Mouse (Mus musculus) mouse embryonic stem cell (cell line): ENCODE results near the gene Plxnb3.
"Not testable (repeated sequence)": the region's sequence is repeated elsewhere in the genome, so short reads cannot be mapped to it uniquely, and the experiment has no call there.

ENCODE experiments used
- in situ Hi-C, 2 experiments: fragments of 300-500 bp; cut with MboI; formaldehyde crosslinking; loops; 1 replicate in 1 of 2; 3 replicates in 1 of 2; pipeline ENCODE4 v1.14.3; 2019 to 2020; ENCODE audit warnings: low sequenced_read_pairs in 2 of 2, low pct_unique_long_range_greater_than_20kb in 1 of 2, mixed read lengths in 1 of 2; ENCODE audit not compliant: unreplicated experiment in 1 of 2

The Plxnb3 gene

GRCm38 (mm10) chrX:73756334-73757140 is at the start of gene Plxnb3:
TSS of gene Plxnb3 (plus strand) at chrX:73757090.
- in situ Hi-C loops: no loop called here

DNA sequence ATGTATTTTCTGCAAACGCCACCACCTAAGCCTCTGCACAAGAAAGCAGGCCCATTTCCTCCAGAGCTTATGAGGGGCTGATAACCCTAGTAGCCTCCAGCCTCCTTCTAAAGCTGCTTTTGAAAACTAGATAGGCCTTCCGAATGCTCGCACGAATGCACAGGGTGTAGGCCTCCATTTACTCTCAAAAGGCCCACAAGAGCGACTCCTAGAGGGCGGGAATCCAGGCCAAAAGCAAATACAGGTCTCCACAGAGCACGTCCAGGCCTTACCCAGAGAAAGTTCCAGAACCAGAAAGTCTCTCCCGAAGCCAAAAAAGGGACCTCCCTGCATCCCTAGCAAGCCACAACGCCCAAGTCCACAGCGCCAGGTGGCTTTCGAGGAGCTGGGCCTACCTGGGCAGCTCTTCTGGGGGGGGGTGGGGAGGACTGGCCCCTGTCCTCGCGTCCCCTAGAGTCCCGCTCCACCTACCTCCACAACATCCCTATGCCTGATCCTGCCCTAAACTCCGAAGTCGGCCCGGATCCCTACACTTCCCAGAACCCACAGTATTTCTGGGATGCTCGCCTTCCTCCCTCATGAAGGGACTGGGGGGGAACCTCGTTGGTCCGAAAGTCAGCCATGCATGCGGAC is 41.3 kb upstream of the Plxnb3 start:
- in situ Hi-C loops: no loop called here

GRCm38 (mm10) chrX:73716109-73716661 is 40.7 kb upstream of the Plxnb3 start, which contains the start of the genes Bcap31 and Abcd1:
TSS of gene Bcap31 (minus strand) at chrX:73716175.
TSS of gene Abcd1 (plus strand) at chrX:73716597.
- in situ Hi-C loops: no loop called here

DNA sequence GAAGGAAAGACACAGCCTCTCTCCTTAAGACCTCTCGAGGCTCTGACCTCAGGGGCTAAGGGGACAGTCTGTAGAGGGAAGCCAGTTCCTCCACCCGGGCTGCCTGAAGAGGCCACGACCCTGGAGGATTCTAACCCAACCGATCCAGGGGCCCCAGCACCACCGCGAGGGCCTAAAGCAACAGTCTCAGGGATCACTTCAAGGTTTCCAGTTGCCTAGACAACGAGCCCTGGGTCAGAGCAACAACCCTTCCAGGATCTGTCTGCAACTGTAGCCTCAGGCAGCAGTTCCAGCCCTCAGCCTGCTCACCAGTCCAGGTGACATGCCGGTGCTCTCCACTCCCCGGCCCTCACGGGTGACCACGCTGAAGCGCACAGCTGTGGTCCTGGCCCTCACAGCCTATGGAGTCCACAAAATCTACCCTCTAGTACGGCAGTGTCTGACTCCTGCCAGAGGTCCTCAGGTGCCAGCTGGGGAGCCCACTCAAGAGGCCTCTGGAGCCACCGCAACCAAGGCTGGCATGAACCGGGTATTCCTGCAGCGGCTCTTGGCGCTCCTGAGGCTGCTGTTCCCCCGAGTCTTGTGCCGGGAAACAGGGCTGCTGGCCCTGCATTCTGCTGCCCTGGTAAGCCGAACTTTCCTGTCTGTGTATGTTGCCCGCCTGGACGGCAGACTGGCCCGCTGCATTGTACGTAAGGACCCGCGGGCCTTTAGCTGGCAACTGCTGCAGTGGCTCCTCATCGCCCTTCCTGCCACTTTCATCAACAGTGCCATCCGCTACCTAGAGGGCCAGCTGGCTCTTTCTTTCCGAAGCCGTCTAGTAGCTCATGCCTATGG is 40.0 kb upstream of the Plxnb3 start:
- in situ Hi-C loops: no loop called here

DNA sequence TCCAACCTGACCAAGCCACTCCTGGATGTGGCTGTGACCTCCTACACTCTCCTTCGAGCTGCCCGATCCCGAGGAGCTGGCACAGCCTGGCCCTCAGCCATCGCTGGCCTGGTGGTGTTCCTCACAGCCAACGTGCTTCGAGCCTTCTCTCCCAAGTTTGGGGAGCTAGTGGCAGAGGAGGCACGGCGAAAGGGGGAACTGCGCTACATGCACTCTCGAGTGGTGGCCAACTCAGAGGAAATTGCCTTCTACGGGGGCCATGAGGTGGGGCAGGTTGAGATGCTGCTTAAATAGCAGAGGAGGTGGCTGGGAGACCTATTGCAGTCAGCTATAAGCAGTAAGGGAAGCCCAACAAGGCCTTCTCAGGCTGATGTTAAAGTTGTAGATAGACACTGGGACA is 39.2 kb upstream of the Plxnb3 start:
- in situ Hi-C loops: no loop called here

DNA sequence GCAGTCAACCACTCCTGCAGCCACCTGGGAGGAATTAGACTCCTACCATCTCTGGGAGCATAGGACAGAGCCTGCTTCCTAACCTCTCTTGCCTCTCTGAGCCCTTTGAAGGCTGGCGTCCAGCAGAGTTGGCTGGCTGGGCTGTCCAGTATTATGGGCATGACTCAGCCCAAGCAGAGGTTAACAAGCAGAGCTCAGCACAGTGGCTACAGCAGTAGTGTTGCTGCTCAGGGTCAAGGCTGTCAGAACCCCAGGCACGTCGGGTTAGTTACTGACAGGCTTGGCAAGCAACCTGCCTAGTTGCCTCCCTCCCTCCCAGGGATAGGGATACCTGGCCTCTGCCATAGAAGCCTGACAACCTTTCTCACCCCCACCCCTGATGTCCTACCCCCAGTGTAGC is 38.6 kb upstream of the Plxnb3 start:
- in situ Hi-C loops: no loop called here

- in situ Hi-C loops: no loop called here
These were observed 38.1 kb upstream of the Plxnb3 start for GRCm38 (mm10) chrX:73718686-73719362.

DNA sequence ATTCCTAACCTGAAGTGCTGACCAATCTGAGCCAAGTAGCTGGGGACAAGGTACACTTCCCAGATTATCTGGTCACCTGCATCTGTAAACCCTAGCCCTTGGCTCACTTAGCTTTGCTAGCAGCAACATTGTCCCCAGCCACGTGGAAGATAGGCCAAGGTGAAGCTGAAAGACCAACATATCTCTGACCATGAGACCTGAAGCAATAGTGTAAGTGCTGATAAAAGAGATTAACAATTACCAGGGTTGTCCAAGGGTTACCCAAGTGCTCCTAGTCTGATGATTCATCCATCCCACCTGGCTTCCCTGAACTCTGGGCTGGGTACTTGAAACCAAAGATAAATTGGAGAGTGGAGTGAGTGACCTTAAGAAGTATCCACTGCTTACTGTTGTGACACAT is 26.0 kb upstream of the Plxnb3 start:
- in situ Hi-C loops: no loop called here

DNA sequence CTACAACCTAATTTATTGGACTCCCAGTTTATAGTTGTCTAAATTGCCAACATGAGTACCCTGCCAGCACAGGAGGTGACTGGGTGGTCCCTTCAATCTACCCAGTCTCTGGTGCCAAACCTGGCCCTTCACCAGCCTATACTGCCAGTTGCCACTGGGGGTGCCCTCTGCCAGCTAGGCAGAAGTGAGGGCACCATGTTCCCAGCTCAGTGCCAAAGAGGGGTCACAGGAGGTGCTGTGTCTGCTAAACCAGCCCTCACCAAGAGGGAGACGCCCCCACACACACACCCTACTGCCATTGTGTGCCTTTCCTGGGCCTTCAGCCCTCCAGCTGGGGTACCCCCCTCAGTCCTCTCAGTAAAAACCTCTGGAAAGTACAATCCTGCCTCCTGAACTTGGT is 18.7 kb upstream of the Plxnb3 start:
- in situ Hi-C loops: no loop called here

- in situ Hi-C loops: no loop called here
These were observed 17.7 kb upstream of the Plxnb3 start for GRCm38 (mm10) chrX:73739151-73739550.

DNA sequence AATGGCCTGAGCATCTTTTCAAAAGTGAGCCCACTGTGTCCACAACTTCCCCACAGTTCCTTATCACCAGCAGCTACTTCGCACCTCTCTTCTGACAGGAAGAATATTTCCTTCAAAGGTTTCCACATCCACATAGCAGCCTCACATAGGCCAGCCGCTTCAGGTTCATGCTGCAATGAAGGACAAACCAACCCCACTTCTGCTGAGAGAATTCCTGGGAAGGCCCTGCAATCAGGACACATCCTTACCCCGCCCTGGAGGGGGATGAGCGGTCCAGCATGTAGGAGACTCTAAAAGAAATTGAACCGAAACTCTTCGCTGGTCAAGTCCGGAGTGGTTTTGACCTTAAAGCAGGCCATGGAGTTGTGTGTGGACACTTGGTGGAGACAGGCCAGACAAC is 17.0 kb upstream of the Plxnb3 start:
- in situ Hi-C loops: not testable (repeated sequence)

GRCm38 (mm10) chrX:73744774-73745481 is 12.0 kb upstream of the Plxnb3 start:
- in situ Hi-C loops: no loop called here

GRCm38 (mm10) chrX:73748977-73749376 is 7.9 kb upstream of the Plxnb3 start:
- in situ Hi-C loops: no loop called here

DNA sequence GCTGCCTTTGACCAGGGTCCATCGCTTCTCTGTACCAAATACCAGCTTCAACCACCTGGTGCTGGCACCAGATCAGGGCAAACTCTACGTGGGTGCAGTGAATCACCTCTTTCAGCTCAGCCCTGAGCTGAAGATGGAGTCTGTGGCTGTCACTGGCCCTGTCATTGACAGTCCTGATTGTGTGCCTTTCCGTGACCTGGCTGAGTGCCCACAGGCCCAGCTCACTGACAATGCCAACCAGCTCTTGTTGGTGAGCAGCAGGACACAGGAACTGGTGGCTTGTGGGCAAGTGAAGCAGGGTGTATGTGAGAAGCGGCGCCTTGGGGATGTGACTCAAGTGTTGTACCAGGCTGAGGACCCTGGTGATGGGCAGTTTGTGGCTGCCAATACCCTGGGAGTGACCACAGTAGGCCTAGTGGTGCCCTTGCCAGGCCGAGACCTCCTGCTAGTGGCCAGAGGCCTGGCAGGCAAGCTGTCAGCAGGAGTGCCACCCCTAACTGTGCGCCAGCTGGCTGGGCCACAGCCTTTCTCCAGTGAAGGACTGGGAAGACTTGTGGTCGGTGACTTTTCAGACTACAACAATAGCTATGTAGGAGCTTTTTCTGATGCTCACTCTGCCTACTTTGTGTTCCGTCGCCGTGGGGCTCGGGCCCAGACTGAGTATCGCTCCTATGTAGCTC is 1.9 kb downstream of the Plxnb3 start:
- in situ Hi-C loops: no loop called here

GRCm38 (mm10) chrX:73765311-73765710 is 8.4 kb downstream of the Plxnb3 start:
- in situ Hi-C loops: no loop called here

DNA sequence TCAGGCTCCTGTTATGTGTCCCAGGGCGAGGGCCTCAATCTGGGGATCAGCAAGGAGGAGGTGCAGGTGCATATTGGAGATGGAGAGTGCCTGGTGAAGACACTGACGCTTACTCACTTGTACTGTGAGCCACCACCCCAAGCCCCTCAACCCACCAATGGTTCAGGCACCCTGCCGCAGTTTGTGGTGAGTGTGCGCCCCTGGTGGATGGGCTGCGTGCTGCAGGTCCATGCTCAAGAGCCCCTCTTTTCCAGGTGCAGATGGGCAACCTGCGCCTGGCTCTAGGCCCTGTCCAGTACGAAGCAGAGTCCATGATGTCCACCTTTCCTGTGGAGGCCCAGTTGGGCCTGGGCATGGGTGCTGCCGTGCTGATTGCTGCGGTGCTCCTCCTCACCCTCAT is 10.4 kb downstream of the Plxnb3 start:
- in situ Hi-C loops: no loop called here

- in situ Hi-C loops: no loop called here
These were observed 17.4 kb downstream of the Plxnb3 start, which contains the start of gene Srpk3 for GRCm38 (mm10) chrX:73774168-73774760. TSS of gene Srpk3 (plus strand) at chrX:73774405.
